Mouse (Mus musculus) heart, embryonic 15.5 days (tissue): ENCODE data around the gene Zfp618. TPM values are rescaled to one million over a fixed set of nuclear protein-coding genes. Genes with fewer than 3 reads are reported as not detected.
A peak's percentile ranks its signal among the peaks of the same experiment; 100 is the strongest.

Experiments
- ATAC-seq: fragments of 200-750 bp; cut with Nextera tagmentation; replicated peaks from 2 replicates; pipeline ENCODE4 v1.8.0; 2017; ENCODE audit warnings: low read depth, moderate TSS enrichment; ENCODE audit not compliant: insufficient number of reproducible peaks, insufficient read depth, low FRiP score
- H3K27ac ChIP-seq: fragments of 300-500 bp; sonication (generic); 2 replicates; pipeline ENCODE4 v1.5.1; 2015; ENCODE audit warnings: mild to moderate bottlenecking, inconsistent platforms
- H3K27me3 ChIP-seq: fragments of 300-500 bp; sonication (generic); 2 replicates; pipeline ENCODE4 v1.6.1; 2015; ENCODE audit warnings: inconsistent platforms
- H3K36me3 ChIP-seq: fragments of 300-500 bp; sonication (generic); 2 replicates; pipeline ENCODE4 v1.6.1; 2015; ENCODE audit warnings: mild to moderate bottlenecking, inconsistent platforms
- H3K4me1 ChIP-seq: fragments of 300-500 bp; sonication (generic); replicated peaks from 2 replicates; pipeline ENCODE4 v1.6.1; 2015; ENCODE audit warnings: inconsistent platforms
- H3K4me2 ChIP-seq: fragments of 300-500 bp; sonication (generic); 2 replicates; pipeline ENCODE4 v1.6.1; 2015; ENCODE audit warnings: inconsistent platforms, mild to moderate bottlenecking, moderate library complexity
- H3K4me3 ChIP-seq: fragments of 300-500 bp; sonication (generic); 2 replicates; pipeline ENCODE4 v1.5.1; 2015; ENCODE audit warnings: mild to moderate bottlenecking, inconsistent platforms
- H3K9ac ChIP-seq: fragments of 300-500 bp; sonication (generic); 2 replicates; pipeline ENCODE4 v1.6.1; 2015; ENCODE audit warnings: mild to moderate bottlenecking, inconsistent platforms
- H3K9me3 ChIP-seq: fragments of 300-500 bp; sonication (generic); replicated peaks from 2 replicates; pipeline ENCODE4 v1.6.1; 2016; ENCODE audit warnings: inconsistent platforms
- WGBS: fragments of 180-500 bp; shearing (Covaris S2); methylation state at CpG from one replicate; pipeline ENCODE4 v1.1.7; 2015; ENCODE audit warnings: mixed read lengths; 5-methylcytosine and 5-hydroxymethylcytosine counted together
- polyA plus RNA-seq: library from polyadenylated mRNA; unstranded; fragments of >200 nt; fragmentation: Nextera tagmentation; extraction: Ambion mirVana; gene quantifications from 2 replicates; pipeline ENCODE4 v1.2.1, GENCODE M21; 2015

Zfp618 gene
- polyA plus RNA-seq, 1 experiment from 2014 or later, result 7.6 TPM

- Histone ChIP-seq H3K4me1 (peaks cover 42% of the 10 kb centered on the region), H3K4me2 (peak overlapping the region; percentile 30), H3K27ac (peak overlapping the region; percentile 93), H3K36me3 (no peaks in the 10 kb centered on the region), H3K4me3 (no peak overlapping the region), H3K9me3 (no peaks in the 10 kb centered on the region), H3K9ac (peak overlapping the region; percentile 22; the same call in 1 of the 2 replicates), H3K27me3 (no peaks in the 10 kb centered on the region)
- WGBS, result 54% methylated on average over 4 of the region's 4 CpGs
- ATAC-seq, result peak; percentile 2; the same call in 1 of the 2 replicates
Measured at GRCm38 (mm10) chr4:62999321-62999720, 33.9 kb downstream of the Zfp618 start.

GRCm38 (mm10) chr4:62999916-63000315 lies 34.5 kb downstream of the Zfp618 start:
- Histone ChIP-seq H3K4me1 (peaks cover 42% of the 10 kb centered on the region), H3K9me3 (no peaks in the 10 kb centered on the region), H3K27ac (peak overlapping the region; percentile 93), H3K9ac (no peak overlapping the region), H3K27me3 (no peaks in the 10 kb centered on the region), H3K4me2 (no peak overlapping the region), H3K36me3 (no peaks in the 10 kb centered on the region), H3K4me3 (no peak overlapping the region)
- 50% methylated on average over 7 of the region's 7 CpGs for WGBS
- no peak for ATAC-seq

DNA sequence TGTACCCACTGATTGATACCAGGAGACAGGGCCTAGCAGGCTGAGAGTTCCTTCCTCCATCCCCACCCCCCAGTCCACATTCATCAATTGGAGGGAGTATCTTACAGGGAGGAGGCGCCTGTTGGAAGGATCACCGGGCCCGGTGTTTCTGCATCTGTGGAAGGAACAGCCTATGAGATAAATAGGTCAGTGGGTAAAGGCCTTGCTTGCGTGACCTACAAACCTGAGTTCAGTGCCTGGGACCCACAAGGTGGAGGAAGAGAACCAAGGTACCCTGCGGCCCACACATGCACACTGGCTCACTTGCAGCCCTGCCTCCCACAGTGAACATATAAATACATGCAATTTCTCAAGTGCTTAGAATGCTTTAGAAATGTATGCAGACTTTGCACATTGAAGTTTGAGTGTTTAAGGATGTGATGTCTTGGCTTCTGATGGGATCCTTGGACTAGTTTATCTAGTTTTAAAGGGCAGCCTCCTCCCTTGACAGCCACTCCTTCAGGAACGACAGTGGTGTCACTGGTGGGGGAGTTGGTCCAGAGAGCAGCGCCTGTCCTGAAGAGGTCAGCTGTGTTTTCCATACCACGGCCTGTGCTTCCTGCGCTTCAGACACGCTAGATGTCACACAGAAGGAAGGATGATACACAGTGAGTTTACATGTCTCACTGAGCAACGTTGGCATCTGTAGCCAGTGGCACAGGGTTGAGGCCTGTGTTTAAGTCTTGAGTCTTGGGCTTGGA lies 35.1 kb downstream of the Zfp618 start:
- Histone ChIP-seq H3K4me2 (no peak overlapping the region), H3K9me3 (no peaks in the 10 kb centered on the region), H3K4me3 (no peak overlapping the region), H3K27ac (peak overlapping the region; percentile 93), H3K9ac (no peak overlapping the region), H3K4me1 (peaks cover 43% of the 10 kb centered on the region), H3K27me3 (no peaks in the 10 kb centered on the region), H3K36me3 (no peaks in the 10 kb centered on the region)
- 73% methylated on average over 11 of the region's 11 CpGs for WGBS
- ATAC-seq, result no peak

DNA sequence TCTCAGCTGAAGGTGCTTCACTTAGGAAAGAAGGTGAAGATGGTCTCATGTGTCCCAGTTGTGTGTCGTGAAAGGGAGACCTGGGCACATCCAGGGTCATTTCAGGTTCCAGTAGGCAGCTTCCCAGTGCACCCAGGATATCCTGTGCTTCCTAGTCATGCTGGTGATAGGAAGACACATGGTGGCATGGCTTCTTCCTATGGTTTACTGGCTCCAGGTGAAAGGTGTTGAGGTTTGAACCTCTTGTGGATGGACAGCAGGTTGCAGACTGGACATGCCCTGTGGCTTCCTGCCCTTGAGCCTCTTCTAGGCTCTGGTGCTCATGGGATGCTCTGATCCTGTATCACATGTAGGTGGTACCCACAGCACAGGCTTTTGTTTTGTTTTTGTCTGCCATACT lies 37.0 kb downstream of the Zfp618 start:
- Histone ChIP-seq H3K4me1 (peaks cover 53% of the 10 kb centered on the region), H3K27ac (no peak overlapping the region), H3K9me3 (no peaks in the 10 kb centered on the region), H3K27me3 (no peaks in the 10 kb centered on the region), H3K36me3 (no peaks in the 10 kb centered on the region), H3K4me3 (no peak overlapping the region), H3K4me2 (no peak overlapping the region), H3K9ac (no peak overlapping the region)
- no peak for ATAC-seq
- 85% methylated on average over 1 of the region's 1 CpGs for WGBS

DNA sequence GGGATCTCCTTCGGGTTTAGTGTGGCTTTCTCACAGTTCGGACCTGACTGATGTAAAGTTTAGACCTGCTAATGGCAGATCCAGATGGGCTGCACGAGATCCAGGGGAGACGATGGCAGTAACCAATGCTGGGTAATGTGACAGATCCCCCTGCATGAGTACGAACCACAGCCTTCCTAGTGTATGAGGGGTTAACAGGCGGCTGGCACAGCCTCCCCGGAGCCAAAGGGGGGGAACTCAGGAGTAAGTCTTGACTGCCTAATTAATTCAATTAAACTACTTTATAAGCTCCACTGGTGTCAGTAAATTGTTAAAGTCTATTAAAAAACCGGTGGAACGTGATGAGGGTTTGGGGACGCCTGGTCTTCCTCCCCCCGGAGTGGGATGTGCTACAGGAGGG lies 39.1 kb downstream of the Zfp618 start:
- Histone ChIP-seq H3K4me3 (no peak overlapping the region), H3K27me3 (no peaks in the 10 kb centered on the region), H3K27ac (no peak overlapping the region), H3K4me1 (peaks cover 33% of the 10 kb centered on the region), H3K9ac (no peak overlapping the region), H3K36me3 (no peaks in the 10 kb centered on the region), H3K4me2 (no peak overlapping the region), H3K9me3 (no peaks in the 10 kb centered on the region)
- no peak for ATAC-seq
- WGBS, result 89% methylated on average over 11 of the region's 11 CpGs

DNA sequence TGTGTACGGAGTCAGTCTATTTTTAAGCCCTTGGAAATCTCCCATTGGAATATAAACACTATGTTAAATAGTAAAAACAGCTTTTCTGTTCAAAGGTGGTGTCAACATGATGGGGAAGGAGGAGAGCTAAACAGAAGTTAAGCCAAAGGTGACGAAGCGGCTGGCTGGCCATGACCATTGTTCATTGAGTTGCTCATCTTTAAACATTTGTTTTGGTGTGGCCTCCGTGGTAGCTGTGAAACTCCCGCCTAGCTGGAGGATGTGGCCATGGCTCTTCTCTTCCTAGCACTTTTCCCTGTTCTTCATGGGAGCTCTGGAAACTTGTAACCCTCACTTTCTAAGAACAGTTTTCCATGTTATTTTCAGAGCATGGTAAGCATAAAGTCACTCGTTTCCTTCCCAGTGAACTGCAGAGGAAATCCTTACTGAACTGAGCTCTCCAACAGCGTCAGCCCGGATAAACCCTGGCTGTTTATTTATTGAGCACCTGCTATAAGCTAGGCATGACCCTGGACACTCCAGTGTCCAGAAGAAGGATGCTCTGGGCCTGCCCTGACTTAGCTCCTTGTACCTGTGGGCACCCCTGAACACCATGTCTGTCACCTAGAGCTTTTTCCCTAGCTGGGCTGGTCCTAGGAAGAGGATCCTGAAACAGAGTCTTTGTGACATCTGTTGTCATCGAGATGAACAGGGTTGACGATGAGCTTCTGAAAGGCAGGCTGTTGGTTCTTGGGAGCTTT lies 40.2 kb downstream of the Zfp618 start:
- 70% methylated on average over 10 of the region's 10 CpGs for WGBS
- Histone ChIP-seq H3K9ac (no peak overlapping the region), H3K9me3 (no peaks in the 10 kb centered on the region), H3K27me3 (no peaks in the 10 kb centered on the region), H3K4me3 (no peak overlapping the region), H3K4me2 (no peak overlapping the region), H3K4me1 (peaks cover 26% of the 10 kb centered on the region), H3K36me3 (no peaks in the 10 kb centered on the region), H3K27ac (peak overlapping the region; percentile 85)
- no peak for ATAC-seq

DNA sequence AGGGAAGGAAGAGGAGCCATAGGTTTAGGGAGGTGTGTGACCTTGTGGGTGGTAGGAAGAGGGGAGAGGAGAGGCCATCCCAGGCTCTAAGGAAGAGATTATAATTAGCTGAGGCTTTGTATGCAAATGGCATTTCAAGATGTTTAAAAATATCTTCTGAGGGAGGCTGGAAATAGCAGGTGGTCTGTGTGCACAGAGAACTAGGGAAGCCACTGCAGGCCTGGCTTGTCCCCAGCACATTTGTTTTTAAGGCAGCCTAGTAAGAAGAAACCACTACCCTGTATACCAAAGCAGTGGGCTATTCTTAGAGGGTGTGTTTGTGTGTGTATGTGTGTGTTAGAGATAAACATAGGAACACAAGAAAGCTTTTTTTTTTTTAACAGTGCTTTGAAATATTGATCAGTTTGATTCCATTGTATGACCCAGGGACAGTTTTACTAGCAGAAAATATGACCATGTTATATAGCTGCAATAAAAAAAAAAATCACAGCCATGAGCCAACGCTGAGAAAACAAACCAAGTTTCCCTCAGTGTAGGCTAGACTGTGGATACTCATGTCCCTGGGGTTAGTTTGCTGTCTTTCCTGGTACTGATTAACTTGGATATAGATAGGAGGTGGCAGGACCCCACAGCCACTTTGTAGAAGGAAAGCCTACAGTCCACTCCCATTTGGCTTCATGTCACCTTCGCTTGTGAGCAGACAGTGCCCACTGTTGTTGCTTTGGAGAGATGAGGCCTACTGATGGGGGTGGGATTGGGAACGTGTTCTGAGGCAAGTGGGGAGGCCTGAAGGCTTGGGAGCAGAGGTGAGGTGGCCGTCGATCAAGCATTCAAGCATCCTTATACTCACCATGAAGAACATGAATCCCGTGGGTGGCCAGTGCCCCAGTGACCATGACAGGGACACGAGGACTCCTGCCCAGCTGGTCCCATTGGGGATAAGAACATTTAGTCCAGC lies 41.1 kb downstream of the Zfp618 start:
- peak; percentile 33; the same call in 1 of the 2 replicates for ATAC-seq
- Histone ChIP-seq H3K9me3 (no peaks in the 10 kb centered on the region), H3K9ac (no peak overlapping the region), H3K27ac (peak overlapping the region; percentile 85), H3K4me1 (peaks cover 24% of the 10 kb centered on the region), H3K36me3 (no peaks in the 10 kb centered on the region), H3K4me2 (no peak overlapping the region), H3K4me3 (no peak overlapping the region), H3K27me3 (no peaks in the 10 kb centered on the region)
- 74% methylated on average over 7 of the region's 7 CpGs for WGBS

DNA sequence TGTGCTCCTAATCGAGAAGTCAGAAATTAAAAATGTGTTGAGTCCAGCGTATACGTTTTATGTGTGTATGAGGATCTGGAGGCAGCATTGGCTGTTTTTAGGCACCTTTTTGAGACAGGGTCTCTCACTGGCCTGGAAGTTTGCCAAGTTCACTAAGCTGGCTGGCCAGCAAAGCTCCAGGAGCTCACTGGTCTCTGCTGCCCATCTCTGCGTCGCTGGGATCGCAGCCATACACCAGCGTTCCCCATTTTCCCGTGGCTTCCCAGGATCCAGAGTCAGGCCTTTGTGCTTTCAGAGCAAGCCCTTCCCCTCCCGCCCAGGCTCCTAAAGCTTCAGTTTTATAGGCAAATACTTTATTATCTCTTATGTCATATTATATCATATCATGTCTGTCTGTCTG lies 42.8 kb downstream of the Zfp618 start:
- no peak overlapping the region for H3K9ac ChIP-seq
- H3K27me3 ChIP-seq, result no peaks in the 10 kb centered on the region
- no peak overlapping the region for H3K4me2 ChIP-seq
- no peaks in the 10 kb centered on the region for H3K9me3 ChIP-seq
- H3K4me1 ChIP-seq, result peaks cover 24% of the 10 kb centered on the region
- 87% methylated on average over 9 of the region's 9 CpGs for WGBS
- H3K36me3 ChIP-seq, result no peaks in the 10 kb centered on the region
- H3K27ac ChIP-seq, result no peak overlapping the region
- no peak overlapping the region for H3K4me3 ChIP-seq
- no peak for ATAC-seq

DNA sequence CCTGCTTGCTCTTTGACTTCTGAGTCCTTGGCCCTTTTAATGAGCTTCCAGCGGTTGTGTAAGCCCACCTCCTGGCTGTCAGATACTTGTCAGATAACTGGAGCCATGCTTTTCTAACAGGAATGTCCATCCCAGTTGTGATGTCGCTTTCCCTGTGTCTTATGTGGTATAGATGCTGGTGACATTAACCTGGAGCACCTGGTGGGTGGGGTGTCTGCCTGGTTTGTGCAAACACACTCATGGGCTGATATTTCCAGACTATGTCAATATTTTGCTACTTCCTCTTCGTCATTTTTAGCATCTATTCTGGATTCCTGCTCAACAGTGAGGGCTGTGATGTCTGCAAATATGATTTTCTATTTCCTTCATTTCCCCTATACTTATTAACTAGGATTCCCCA lies 43.4 kb downstream of the Zfp618 start:
- H3K4me3 ChIP-seq, result no peak overlapping the region
- no peaks in the 10 kb centered on the region for H3K27me3 ChIP-seq
- no peaks in the 10 kb centered on the region for H3K9me3 ChIP-seq
- H3K9ac ChIP-seq, result no peak overlapping the region
- no peak overlapping the region for H3K27ac ChIP-seq
- 77% methylated on average over 3 of the region's 3 CpGs for WGBS
- no peak for ATAC-seq
- H3K36me3 ChIP-seq, result no peaks in the 10 kb centered on the region
- peaks cover 24% of the 10 kb centered on the region for H3K4me1 ChIP-seq
- H3K4me2 ChIP-seq, result no peak overlapping the region

GRCm38 (mm10) chr4:63009821-63010220 lies 44.4 kb downstream of the Zfp618 start:
- Histone ChIP-seq H3K36me3 (no peaks in the 10 kb centered on the region), H3K4me1 (peaks cover 24% of the 10 kb centered on the region), H3K4me2 (no peak overlapping the region), H3K27me3 (no peaks in the 10 kb centered on the region), H3K27ac (no peak overlapping the region), H3K9me3 (no peaks in the 10 kb centered on the region), H3K4me3 (no peak overlapping the region), H3K9ac (no peak overlapping the region)
- WGBS, result 90% methylated on average over 1 of the region's 1 CpGs
- no peak for ATAC-seq

DNA sequence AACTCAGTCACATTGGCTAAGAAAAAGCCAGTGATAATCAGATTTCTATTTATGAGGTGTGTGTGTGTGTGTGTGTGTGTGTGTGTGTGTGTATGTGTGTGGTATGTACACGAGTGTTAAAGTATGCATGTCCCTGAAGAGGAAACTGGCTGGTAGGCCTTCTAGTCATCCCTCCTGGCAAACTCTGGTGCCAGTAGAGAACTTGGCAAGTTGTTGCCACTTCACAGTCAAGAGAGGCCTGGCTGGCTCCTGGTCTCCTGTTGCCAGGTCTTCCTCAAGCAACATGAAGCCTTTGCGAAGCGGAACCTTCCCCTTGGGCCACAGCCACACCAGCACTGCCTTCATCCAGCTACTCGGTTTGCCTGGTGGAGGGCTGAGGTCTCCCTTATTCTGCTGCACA lies 44.9 kb downstream of the Zfp618 start:
- Histone ChIP-seq H3K36me3 (no peaks in the 10 kb centered on the region), H3K27ac (no peak overlapping the region), H3K9me3 (no peaks in the 10 kb centered on the region), H3K9ac (no peak overlapping the region), H3K27me3 (no peaks in the 10 kb centered on the region), H3K4me2 (no peak overlapping the region), H3K4me3 (no peak overlapping the region), H3K4me1 (peaks cover 24% of the 10 kb centered on the region)
- WGBS, result 74% methylated on average over 4 of the region's 4 CpGs
- no peak for ATAC-seq
